Mouse (Mus musculus) ES-CJ7 (cell line): ENCODE measurements at regions not wholly inside any gene's neighbourhood (a gene's known extent, or its start where the extent isn't known, plus 50 kb on each side); places are given as distances from the start of the nearest gene placed in this dataset.

ENCODE experiments used
- DNase-seq: peaks from one replicate; pipeline ENCODE4 v3.0.0; 2011; ENCODE audit warnings: low read depth, low spot score

GRCm38 (mm10) chr12:77135661-77136060, 102.3 kb upstream of the Fut8 start:
- no peak for DNase-seq

GRCm38 (mm10) chr12:77135067-77135466, 102.9 kb upstream of the Fut8 start:
- DNase-seq: no peak

- DNase-seq: no peak
Observed at GRCm38 (mm10) chr12:77134306-77135010, 103.5 kb upstream of the Fut8 start.

GRCm38 (mm10) chr12:77133465-77134305, 104.2 kb upstream of the Fut8 start:
- DNase-seq: no peak

- no peak for DNase-seq
Observed at GRCm38 (mm10) chr12:77131328-77131727, 106.6 kb upstream of the Fut8 start.

GRCm38 (mm10) chr12:77130526-77130925, 107.4 kb upstream of the Fut8 start:
- no peak for DNase-seq

- no peak for DNase-seq
Observed at GRCm38 (mm10) chr12:77124267-77124666, 113.7 kb upstream of the Fut8 start.

GRCm38 (mm10) chr12:77113516-77113915, 124.4 kb upstream of the Fut8 start:
- no peak for DNase-seq

GRCm38 (mm10) chr12:77112133-77112532, 125.8 kb upstream of the Fut8 start:
- DNase-seq: no peak

- DNase-seq: no peak
Observed at GRCm38 (mm10) chr12:77107251-77107650, 130.7 kb upstream of the Fut8 start.

- no peak for DNase-seq
Observed at GRCm38 (mm10) chr12:77105887-77106600, 131.9 kb upstream of the Fut8 start.

- DNase-seq: no peak
Observed at GRCm38 (mm10) chr12:77100482-77100881, 137.4 kb upstream of the Fut8 start.

- no peak for DNase-seq
Observed at GRCm38 (mm10) chr12:77099521-77099920, 137.5 kb upstream of the Max start.

GRCm38 (mm10) chr12:77098821-77099220, 136.8 kb upstream of the Max start:
- no peak for DNase-seq

- no peak for DNase-seq
Observed at GRCm38 (mm10) chr12:77097831-77098230, 135.8 kb upstream of the Max start.

GRCm38 (mm10) chr12:77096461-77096860, 134.5 kb upstream of the Max start:
- no peak for DNase-seq

- DNase-seq: no peak
Observed at GRCm38 (mm10) chr12:77094999-77095915, 133.3 kb upstream of the Max start.

- no peak for DNase-seq
Observed at GRCm38 (mm10) chr12:77094168-77094567, 132.2 kb upstream of the Max start.

GRCm38 (mm10) chr12:77092741-77093140, 130.7 kb upstream of the Max start:
- DNase-seq: no peak

GRCm38 (mm10) chr12:77092143-77092542, 130.1 kb upstream of the Max start:
- no peak for DNase-seq

GRCm38 (mm10) chr12:77091700-77092099, 129.7 kb upstream of the Max start:
- DNase-seq: no peak
